Mouse (Mus musculus): ENCODE results near the gene Mucl2. TPM values are rescaled to one million over a fixed set of nuclear protein-coding genes. Genes with fewer than 3 reads are reported as not detected.
"Not testable (repeated sequence)": the region's sequence is repeated elsewhere in the genome, so short reads cannot be mapped to it uniquely, and the experiment has no call there.

Gene Mucl2
- total RNA-seq (2021): not detected

DNA sequence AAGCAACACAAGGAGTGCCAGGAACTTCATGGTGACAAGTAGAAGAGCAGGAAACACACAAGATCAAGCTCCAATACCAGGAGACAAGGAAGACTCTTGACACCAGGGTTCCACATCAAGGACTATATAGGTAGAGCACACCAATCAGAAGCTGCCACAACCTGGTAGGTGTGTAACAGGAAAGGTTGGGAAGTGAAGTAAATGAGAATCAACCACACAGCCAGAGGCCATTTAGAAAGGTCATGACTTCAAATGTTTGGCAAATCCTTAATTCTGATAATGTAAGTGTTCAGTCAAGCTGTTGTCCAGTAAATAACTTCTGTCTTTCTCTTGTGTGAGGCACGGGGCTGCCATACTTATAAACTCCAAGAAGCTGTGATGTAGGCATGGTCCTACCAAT, at the start of gene Mucl2:
Gene Mucl2, minus strand, starts transcription at position 101 of the 400 bp plus-strand sequence.
- intact Hi-C loops (cut with DNase I): no loop called here
- no peak for DNase-seq

- not testable (repeated sequence) for DNase-seq
- intact Hi-C loops (cut with DNase I): loop anchor here (5.0 kb wide), 1 partner anchor 136 kb away; no protein-coding TSS in a partner anchor
These were observed 13.9 kb upstream of the Mucl2 start for GRCm38 (mm10) chr15:103913061-103913460.

Small RNA genes within 50 kb of the gene (microRNA-seq; reads per million reads assigned to microRNA genes)
- not detected for gene Gm22852

Other genes starting within 250 kb of the Mucl2 start
- not detected for gene Mucl1, start 143.8 kb downstream of the Mucl2 start, total RNA-seq (2021)

Measured in left cerebral cortex, postnatal 4 days (tissue).